Mouse (Mus musculus) right cerebral cortex, adult 2 months (tissue): ENCODE data around the gene Pabpc4.
"Not testable (repeated sequence)": the region's sequence is repeated elsewhere in the genome, so short reads cannot be mapped to it uniquely, and the experiment has no call there.

ENCODE experiments used
- DNase-seq, 2 experiments: peaks; one replicate each; pipeline ENCODE4 v3.0.0; 2021 to 2022; ENCODE audit warnings: low spot score in 2 of 2

Gene Pabpc4

DNA sequence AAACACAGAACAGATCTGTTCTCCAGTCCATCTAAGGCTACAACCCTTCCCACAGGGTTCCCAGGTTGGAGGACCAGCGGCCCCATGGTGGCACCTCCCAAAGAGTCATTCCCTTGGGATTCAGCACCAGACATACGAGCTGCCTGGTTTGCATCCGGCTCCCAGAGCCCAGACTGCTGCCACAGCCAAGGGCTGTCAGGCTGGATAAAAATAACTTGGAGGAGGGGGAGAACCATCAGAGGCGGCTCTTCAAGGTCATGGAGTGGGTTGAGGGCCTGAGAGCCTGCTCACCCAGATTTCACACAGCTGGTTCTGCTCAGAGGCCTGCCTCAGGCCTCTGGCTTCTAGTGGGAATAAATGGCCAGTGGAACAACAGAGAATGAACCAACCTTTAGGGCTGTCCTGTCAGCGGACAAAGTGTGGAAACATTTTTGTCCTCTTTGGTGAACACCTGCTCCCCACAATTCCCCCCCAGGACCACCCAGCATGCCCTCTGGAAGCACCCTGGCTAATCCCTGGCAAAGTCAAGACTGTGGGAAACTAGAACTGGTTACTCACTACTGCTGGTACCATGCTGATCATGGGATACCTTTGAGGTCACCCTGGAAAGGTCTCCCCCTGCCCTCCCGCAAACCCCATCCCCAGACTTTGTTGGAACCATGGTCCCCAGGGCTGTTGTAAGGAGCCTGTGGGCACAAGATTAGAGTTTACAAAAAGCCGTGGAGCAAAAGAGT is 14.8 kb upstream of the Pabpc4 start:
- DNase-seq: no peak

DNA sequence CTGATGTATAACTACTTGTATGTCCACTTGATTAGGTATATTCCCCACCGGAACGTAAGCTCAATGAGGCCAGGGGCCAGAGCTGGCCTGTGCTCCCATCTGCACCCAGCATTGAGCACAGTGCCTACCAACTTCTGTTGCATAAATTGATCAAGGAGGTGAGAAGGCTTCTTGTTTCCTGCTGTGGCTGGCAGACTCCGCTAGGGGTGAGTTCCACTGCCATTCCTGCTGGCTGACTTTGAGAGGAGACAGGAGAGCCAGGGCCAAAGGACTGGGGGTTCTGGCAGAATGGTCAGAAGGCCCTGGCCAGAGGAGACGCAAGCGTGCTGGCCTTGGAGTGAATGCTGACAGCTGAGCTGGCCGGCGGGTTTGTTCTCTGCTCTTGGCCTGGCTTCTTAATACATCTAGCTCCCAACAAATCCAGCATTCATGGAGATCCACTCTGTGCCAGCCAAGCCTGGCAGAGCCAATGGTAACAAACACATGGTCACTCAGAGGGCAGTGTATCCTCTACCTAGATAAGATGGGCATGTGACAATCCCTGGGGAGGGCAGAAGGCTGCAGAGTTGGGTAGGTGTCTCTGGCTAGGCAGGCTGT is 13.1 kb upstream of the Pabpc4 start:
- DNase-seq: peak; percentile 39 to 60

DNA sequence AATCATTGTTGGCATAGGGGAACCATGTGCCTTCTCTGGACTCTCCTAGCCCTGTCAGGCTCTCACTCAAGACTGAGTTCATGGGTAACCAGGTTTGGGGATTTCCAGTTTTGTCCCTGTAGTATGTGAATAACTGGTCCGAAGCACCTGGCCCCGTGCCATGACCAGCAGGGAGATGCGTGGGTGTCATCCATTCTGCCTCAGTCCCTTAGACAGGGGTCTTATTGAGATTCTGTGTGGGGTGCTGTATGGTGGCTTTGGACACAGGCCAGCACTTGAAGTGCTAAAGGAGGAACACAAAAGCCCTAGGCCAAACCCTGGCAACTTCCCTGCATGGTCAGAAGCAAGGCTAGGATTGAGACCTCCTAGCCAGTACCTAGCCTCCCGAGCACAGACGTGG is 9.9 kb upstream of the Pabpc4 start:
- DNase-seq: no peak

DNA sequence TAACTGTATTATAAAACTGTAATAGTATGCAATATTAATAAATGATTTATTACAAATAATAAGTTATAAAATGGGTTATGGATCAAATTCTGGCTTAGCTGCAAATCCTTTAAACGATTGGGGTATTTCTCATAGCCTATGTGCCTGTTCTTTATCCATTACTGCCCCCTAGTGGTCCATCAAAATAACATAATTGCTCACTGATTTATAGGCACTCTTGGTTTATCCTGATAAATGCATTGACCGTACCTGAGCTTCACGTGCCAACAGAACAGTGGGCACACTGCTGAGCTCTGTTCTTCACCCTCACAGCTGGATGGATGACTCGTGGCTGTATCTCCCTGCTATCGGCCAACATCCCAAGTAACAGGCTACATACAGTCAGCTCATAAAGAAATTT is 7.5 kb upstream of the Pabpc4 start:
- DNase-seq: peak in 1 of 2 experiments; percentile 26

DNA sequence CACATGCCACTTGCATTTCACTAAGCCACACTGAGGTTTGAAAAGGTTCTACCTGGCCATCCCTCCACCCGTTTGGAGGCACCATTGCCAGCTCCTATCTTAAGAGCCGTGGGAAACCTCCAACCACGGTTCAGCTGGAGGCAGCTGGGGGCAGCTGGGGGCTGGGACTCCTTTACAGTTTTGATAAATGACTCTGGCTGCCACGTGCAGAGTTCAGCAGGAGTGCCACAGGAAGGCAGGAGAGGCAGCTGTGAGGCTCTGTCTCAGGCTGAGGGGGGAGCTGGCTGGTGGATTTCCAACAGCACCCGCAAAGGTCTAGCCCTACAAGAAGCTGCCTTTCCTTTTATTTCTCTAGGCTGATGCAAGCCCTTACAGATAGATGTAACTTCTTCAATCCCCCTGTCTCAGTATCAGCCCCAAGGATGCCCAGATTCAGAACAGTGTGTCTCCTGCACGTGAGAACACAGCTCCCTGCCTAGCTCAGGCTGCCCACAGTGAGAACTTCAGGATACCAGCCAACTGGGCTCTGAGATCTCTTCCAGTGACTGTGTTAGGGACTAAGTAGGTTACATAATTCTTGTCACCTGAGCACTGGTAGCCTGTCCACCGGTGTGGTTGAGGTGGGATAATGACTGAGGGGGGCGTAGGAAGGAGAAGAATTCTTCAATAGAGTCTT is 1.9 kb upstream of the Pabpc4 start:
- DNase-seq: no peak

DNA sequence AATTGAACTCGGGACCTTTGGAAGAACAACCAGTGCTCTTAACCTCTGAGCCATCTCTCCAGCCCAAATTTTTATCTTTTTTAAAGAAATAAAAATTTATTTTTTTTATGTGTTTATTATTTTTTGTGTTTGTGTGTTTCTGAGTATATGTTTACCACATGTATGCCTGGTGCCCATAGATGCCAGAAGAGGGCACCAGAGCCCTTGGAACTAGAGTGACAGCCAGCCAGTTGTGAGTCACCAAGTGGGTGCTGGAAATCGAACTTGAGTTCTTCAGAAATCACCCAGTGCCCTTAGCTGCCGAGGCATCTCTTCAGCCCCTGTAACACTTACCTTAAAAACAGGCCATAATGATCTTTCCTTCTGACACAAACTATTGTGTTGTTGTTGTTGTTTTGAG is 8.9 kb downstream of the Pabpc4 start:
- DNase-seq: no peak

DNA sequence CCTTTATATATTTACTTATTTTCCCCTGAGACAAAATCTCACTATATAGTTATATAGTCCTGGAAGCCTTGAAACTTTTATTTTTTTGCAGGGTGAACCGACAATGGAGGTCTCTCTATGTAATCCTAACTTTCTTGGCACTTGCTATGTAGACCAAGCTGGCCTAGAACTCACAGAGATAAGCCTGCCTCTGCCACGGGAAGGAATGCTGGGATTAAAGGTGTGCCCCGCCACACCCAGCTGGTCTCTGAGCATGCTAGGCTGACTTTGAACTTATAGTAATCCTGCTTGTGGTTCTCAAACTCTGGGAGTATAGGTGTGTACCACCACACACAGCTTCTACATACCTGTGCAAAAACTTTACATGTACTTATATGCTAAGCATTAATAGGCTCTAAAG is 18.0 kb downstream of the Pabpc4 start:
- DNase-seq: no peak

DNA sequence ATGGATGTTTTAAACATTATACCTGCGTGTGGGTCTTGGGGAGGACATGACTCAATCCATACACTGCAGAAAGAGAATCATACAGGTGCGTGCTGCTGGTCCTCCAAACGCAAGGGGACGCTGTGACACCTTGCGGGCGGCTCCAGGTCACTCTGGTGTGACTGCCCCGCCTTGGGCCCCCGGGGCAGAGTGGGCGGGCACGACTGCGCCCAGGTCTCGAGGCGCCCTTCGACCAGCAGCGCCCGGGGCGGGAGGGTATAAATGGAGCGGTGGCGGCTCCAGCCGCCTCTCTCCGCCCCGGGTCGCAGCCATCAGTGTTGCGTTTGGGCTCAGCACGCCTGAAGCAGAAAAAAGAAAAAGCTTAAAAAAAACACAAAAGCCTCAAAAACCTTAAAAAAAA is 20.3 kb downstream of the Pabpc4 start:
- peak; percentile 85 to 88 for DNase-seq

DNA sequence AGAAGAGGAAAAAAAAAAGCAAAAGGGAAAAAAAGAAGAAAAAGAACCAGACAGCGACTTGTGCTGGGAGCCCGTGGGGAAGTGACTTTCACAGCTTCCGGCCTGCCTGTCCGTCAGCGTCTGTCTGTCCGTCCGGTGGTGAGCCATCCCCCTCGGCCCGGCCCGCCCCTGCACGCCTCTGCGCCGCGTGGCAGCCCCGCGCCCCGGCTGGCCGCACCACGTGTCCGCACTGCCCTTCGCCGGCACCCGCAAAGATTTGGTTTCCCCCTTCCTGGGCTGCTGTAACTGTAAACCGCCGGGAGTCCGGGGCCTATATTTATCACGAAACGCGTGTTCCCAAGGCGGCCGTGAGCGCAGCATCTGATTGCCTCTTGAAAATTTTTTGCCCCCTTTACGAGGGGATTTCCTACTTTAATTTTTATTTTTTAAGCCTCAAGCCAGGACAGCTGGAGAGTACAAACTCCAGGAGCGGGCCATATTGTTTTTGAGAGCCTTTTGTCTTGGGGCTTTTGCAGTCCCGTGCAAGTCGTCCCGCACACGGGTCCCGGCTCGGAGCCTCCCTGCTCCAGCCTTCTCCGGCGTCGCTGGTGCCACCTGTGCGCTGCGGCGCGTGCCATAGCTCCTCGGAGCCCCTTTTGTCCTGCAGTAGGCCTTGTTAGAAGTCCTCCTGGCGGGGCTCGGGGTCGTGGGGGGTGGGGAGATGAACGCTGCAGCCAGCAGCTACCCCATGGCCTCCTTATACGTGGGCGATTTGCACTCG is 20.9 kb downstream of the Pabpc4 start:
- peak in 1 of 2 experiments; percentile 47 for DNase-seq

DNA sequence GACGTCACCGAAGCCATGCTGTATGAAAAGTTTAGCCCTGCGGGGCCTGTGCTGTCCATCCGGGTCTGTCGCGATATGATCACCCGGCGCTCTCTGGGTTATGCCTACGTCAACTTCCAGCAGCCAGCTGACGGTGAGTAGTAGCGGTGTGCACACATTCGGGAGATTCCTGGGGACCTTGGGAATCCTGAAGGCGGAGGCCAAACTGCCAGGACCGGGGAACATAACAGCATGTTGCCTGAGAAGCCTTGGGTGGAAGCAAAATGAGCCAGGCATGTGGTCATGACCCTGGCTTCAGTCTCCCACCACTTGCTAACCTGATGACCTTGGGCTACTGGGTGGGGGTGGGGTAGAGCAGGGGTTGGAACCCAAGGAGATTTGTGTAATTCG is 21.5 kb downstream of the Pabpc4 start:
- DNase-seq: peak in 1 of 2 experiments; percentile 41

DNA sequence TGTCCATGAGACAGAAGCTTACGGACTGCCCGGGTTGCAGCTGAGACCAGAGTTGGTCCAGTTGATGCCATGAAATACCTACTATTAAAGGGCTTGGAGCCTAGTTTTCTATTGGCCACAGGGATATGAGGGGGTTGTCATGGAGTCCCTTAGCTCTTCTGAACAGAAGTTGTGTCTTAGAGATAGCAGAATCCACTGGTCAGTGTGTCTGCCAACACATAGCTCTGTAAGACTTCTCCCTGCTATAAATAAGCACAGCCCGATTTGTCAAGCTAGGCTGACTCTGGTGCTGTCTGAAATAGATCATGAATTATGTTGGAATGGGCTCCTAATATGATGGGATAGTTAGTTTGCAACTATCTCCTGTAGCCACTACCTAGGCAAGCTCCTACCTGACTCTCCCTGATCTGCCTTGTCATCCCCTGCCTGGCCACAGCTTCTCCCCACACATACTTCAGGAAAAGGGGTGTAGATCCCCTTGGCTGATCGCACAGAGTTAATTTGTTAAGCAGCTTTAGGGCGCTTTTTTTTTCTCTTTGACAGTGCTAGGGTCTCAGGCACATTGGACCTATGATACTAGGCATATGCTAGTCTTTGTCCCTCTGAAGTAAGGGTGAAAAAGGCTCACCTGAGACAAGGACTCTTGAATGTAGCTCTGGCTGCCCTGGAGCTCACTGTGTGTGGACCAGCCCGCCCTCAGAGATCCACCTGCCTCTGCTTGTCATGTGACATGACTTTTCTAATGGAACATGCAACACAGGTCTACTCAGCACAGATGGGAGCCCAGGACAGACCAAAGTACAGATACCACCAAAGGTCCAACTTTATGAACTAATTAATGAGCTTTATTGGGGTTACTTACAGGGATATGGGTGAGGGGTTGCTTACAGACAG is 22.8 kb downstream of the Pabpc4 start:
- DNase-seq: no peak

DNA sequence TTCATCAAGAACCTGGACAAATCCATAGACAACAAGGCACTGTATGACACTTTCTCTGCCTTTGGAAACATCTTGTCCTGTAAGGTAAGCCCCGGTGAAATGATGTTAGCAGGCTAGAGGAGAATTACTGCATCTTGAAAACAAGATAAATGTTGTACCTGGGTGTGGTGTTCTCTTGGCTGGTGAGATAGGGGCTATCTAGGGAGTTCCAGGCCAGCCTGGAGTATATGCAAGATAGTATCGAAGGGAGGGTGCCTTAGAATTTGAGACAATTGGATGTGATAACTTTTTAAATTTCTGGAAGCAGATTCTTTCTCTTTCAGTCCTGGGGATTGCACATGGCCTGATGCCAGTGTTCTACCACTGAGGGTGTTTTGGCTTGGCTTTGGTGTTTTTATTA is 24.6 kb downstream of the Pabpc4 start:
- no peak for DNase-seq

DNA sequence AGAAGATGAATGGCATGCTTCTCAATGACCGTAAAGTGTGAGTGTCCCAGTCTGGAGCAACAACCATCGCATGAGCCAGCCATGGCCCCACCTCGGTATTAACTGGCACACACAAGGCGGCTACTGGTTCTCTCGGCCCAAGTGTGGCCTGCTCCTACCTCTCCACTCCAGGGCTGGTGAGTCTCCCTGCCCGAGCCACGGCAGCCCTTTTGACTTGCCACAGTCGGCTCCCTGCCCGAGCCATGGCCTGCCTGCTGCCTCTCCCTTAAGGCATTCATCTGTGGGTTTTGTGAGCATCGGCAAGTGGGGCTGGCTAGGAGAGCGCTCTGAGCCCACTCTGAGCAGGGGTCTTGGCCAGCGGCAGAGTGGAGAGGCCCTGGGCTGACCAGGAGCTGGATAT is 26.9 kb downstream of the Pabpc4 start:
- no peak for DNase-seq

DNA sequence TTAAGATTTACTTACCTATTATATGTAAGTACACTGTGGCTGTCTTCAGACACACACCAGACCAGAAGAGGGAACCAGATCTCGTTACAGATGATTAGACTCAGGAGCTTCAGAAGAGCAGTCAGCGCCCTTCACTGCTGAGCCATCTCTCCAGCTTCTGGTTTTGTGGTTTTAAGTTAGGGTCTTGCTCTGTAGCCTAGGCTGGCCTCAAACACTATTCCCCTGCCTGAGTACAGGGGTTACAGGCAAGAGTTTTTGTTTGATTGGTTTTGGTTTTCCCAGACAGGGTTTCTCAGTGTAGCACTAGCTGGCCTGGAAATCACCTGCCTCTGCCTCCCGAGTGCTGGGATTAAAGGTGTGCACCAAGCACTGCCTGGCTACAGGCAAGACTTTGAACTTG is 30.2 kb downstream of the Pabpc4 start:
- no peak for DNase-seq

DNA sequence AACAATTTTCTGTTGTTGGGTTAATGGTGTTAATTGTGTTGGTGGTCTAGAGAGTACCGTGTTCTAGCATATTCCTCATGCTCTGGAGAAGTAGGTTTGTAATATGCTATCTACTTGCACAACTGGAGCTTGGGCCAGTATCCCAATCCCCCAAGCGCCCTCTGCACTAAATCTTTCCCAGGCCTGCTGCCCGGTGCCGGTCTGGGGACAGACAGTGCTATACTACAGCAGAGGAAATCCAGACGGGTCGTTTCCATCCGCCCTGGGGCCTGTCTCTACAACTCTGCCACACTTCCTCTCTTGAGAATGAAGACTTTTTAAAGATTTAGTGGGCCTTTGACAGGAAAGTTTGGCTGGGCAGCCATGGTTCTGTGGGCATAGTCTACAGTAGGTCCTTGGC is 30.8 kb downstream of the Pabpc4 start:
- DNase-seq: no peak

DNA sequence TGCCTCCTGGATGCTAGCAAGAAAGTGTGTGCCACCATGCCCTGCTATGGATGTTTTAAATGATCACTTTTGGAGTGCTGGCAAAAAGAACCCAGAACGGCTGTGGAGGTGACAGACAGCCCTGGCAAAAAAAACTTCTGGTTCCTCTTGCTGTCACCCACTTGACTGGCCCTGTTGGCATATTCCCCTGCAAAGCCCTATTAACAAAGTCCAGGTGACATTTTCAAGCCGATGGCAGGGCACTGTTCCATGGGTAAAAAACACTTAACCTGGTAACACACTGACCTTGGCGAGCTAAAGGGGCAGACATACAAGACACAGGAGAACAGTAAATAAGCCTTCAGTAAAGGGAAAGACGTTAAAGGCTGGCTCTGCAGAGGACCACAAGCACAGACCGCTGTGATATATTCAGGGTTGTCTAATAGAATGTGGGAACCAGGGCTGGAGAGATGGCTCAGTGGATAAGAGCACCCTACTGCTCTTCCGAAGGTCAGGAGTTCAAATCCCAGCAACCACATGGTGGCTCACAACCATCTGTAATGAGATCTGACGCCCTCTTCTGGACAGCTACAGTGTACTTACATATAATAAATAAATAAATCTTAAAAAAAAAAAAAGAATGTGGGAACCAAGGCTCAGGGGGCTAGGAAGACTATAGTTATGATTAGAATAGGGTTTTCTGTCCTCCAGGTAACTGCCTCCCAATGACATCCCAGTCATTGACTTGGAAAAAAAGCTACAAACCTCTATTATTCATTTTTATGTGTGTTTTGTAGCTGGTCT is 31.7 kb downstream of the Pabpc4 start:
- no peak for DNase-seq

DNA sequence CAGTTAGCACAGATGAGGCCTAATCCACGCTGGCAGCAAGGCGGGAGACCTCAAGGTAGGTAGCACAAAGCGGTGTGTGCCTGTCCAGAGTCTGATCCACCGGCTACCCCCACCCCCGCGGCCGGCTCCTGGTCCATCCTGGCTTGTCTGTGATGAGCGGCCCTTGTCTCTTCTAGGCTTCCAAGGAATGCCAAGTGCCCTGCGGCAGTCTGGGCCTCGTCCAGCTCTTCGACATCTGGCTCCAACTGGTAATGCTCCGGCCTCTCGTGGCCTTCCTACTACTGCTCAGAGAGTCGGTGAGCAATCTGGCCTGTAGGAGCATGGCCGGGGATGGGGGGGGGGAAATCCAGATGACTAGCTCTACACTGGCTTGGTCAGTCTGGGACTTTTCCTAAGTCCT is 32.9 kb downstream of the Pabpc4 start:
- DNase-seq: not testable (repeated sequence)

DNA sequence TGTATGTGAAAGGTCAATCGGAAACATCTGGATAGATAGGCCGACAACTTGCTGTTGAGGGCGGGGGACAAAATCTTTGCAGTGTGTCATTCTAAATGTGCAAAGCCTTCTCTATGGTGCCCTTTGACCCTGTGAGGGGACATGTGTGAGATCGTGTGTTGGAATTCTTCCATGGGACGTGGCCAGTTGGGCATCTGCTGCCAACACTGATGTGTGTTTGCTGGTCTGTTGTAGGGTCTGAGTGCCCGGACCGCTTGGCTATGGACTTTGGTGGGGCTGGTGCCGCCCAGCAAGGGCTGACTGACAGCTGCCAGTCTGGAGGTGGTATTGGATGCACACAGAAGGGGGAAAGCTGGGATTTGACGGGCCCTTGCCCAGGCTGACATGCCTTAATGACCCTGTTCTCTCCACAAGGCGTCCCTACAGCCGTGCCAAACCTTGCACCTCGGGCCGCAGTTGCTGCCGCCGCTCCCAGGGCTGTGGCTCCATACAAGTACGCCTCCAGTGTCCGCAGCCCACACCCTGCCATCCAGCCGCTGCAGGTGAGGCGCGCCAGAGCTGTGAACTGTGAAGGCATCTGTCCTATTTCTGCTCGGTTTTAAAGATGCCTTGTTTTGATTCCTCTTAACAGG is 33.5 kb downstream of the Pabpc4 start:
- no peak for DNase-seq

DNA sequence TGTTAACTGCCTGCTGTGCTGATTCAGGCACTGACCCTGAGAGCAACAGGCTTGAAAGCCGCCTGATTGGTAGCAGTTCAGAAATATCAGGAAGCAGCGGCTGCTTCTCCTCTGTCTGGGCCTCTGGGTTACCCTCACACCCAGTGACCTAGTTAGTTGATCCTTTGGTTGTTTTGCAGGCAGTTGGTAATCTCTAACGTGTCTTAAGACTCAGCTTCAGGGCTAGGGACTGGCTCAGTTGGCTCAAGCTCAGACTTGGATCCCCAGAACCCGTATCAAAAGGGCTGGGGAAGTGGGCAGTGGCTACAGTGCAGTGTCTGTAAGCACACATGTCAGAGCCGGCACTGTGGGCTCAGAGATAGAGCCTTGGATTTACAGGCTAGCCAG is 34.0 kb downstream of the Pabpc4 start:
- DNase-seq: no peak
